Mouse (Mus musculus): ENCODE measurements around the gene Glt28d2. TPM values are rescaled to one million over a fixed set of nuclear protein-coding genes. Genes with fewer than 3 reads are reported as not detected.
A peak's percentile ranks its signal among the peaks of the same experiment; 100 is the strongest.

The Glt28d2 gene
- polyA plus RNA-seq, 1 experiment from 2014 or later, result 0.31 TPM

DNA sequence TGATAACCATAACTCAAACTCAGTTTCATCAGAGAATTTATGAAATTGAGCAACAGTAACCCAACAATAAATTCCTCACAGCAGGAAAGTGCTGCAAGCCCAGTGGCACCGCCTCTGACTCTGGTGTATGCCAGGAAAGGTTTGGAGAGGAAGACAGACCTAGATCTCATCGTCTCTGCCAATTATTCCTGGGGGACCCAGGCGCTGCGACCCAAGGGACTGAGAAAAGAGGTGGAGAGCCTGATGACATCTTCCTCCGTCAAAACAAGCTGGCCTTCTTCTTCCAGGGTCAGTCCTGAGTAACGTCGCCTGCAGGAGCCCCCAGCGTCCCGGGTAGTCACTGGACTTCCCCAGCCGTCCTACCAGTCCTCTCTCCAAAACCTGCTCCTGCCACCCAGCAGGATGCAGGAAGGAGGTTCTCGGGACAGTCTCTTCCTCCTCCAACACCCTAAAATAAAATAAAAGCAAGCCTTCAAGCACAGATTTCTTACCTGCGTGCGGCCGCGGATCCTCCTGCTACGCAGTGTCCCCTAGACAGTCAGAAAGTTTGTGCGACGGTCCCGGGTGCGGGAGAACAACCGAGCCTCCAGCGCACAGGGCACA is 579 bp downstream of the Glt28d2 start:
- ATAC-seq, result 0 out of 2 replicates have a peak, but pooled peaks have one; percentile 11
- WGBS, result 5% methylated on average over 22 of the region's 22 CpGs
- Histone ChIP-seq H3K9ac (ENCODE audit: low read depth, low read length) (peak overlapping the region; percentile 56), H3K4me3 (ENCODE audit: low read depth, low read length) (peak overlapping the region; percentile 59), H3K4me2 (ENCODE audit: low read length) (peak overlapping the region; percentile 99), H3K36me3 (ENCODE audit: control insufficient read depth, insufficient read depth, low read length) (no peaks in the 10 kb centered on the region), H3K27ac (ENCODE audit: low read length) (no peak overlapping the region), H3K4me1 (ENCODE audit: control insufficient read depth, insufficient read depth, low read length) (peaks cover 14% of the 10 kb centered on the region), H3K9me3 (replicated peaks; ENCODE audit: control insufficient read depth, low read length, poor library complexity, severe bottlenecking) (no peaks in the 10 kb centered on the region), H3K27me3 (ENCODE audit: control insufficient read depth, insufficient read depth, low read depth, low read length) (peaks cover 29% of the 10 kb centered on the region)

DNA sequence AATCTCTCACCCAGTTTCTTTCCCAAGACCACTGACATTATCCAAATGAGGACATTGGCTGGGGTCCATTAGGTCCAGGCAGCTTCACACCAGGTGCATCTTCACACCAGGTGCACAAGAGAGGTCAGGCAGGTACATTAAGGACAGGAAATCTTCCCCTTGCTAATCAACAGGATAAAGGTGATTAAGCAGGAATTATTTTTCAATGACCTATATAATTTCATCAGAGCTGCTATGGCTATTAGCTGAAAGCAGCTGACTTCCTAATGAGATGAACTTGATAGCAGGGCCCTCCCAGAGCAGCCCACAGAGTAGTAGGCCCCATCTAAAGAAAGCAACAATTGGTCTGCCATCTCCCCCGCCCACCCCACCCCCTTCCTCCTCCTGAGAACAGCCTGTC is 1.4 kb downstream of the Glt28d2 start:
- Histone ChIP-seq H3K27me3 (ENCODE audit: control insufficient read depth, insufficient read depth, low read depth, low read length) (peaks cover 29% of the 10 kb centered on the region), H3K9me3 (replicated peaks; ENCODE audit: control insufficient read depth, low read length, poor library complexity, severe bottlenecking) (no peaks in the 10 kb centered on the region), H3K27ac (ENCODE audit: low read length) (no peak overlapping the region), H3K9ac (ENCODE audit: low read depth, low read length) (no peak overlapping the region), H3K4me3 (ENCODE audit: low read depth, low read length) (no peak overlapping the region), H3K36me3 (ENCODE audit: control insufficient read depth, insufficient read depth, low read length) (no peaks in the 10 kb centered on the region), H3K4me1 (ENCODE audit: control insufficient read depth, insufficient read depth, low read length) (peaks cover 14% of the 10 kb centered on the region), H3K4me2 (ENCODE audit: low read length) (no peak overlapping the region)
- no peak for ATAC-seq
- 50% methylated on average over 1 of the region's 1 CpGs for WGBS

DNA sequence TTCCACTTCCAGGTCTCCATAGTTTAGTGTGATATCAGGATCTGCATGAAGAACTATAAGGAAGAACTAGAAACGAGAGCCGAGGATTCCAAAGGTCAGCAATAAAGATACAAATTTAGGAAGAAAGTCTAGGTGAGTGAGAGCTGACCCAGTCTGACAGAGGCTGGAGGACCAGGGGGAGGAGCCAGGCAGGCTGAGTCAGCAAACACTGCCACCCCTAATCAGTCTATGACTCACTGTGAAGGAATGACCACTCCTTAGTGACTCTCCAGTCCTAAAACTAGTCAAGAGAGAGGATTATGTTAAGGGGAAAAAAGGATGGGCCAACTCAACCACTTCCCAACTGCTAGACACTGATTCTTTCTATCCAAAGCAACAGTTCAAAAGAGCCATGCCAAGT is 6.6 kb downstream of the Glt28d2 start:
- Histone ChIP-seq H3K27me3 (ENCODE audit: control insufficient read depth, insufficient read depth, low read depth, low read length) (peaks cover under 1% of the 10 kb centered on the region), H3K4me2 (ENCODE audit: low read length) (no peak overlapping the region), H3K9me3 (replicated peaks; ENCODE audit: control insufficient read depth, low read length, poor library complexity, severe bottlenecking) (no peaks in the 10 kb centered on the region), H3K4me1 (ENCODE audit: control insufficient read depth, insufficient read depth, low read length) (no peaks in the 10 kb centered on the region), H3K36me3 (ENCODE audit: control insufficient read depth, insufficient read depth, low read length) (no peaks in the 10 kb centered on the region), H3K9ac (ENCODE audit: low read depth, low read length) (no peak overlapping the region), H3K4me3 (ENCODE audit: low read depth, low read length) (no peak overlapping the region), H3K27ac (ENCODE audit: low read length) (no peak overlapping the region)
- no peak for ATAC-seq
- 91% methylated on average over 2 of the region's 2 CpGs for WGBS

DNA sequence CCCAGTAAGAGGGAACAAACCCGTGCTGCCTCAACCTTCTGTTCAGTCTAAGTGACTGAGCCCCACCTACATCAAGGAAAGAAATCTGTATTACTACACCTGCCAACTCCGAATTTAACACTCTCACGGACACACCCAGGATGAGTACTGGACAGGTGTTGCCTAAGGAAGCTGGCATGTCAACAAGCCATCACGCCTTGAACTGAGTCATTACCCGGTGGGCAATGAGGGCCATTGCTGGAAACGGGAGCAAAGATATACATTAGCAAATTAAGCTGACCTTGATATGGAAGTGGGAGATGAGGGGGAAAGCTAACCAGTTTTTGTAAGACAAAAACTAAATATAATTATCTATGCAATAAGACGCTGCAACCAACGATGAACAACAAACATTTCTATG is 7.2 kb downstream of the Glt28d2 start:
- H3K4me2 ChIP-seq (ENCODE audit: low read length), result no peak overlapping the region
- no peak overlapping the region for H3K4me3 ChIP-seq (ENCODE audit: low read depth, low read length)
- H3K27ac ChIP-seq (ENCODE audit: low read length), result no peak overlapping the region
- H3K4me1 ChIP-seq (ENCODE audit: control insufficient read depth, insufficient read depth, low read length), result no peaks in the 10 kb centered on the region
- H3K36me3 ChIP-seq (ENCODE audit: control insufficient read depth, insufficient read depth, low read length), result no peaks in the 10 kb centered on the region
- H3K27me3 ChIP-seq (ENCODE audit: control insufficient read depth, insufficient read depth, low read depth, low read length), result no peaks in the 10 kb centered on the region; the same call in 1 of the 2 replicates
- no peaks in the 10 kb centered on the region for H3K9me3 ChIP-seq (replicated peaks; ENCODE audit: control insufficient read depth, low read length, poor library complexity, severe bottlenecking)
- no peak for ATAC-seq
- no peak overlapping the region for H3K9ac ChIP-seq (ENCODE audit: low read depth, low read length)
- WGBS, result 93% methylated on average over 8 of the region's 8 CpGs

DNA sequence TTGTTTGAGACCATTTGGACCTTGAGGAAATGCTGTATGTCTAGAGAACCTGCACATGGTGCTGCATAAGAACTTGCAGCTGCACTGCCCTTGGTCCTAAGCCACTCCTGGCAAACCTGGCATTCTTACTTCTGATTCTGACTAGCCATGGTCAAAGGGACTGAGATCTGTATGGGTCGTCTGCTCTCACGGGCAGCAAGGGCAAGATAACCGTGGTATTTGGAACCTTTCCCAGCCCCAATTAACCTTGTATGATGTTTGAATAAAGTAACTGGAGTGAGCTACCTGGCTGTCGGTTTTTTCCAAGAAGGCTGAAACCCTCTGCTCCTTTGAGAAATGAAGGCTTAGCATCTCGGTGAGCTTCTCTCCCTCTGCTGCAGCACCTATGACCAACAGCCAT is 8.4 kb downstream of the Glt28d2 start:
- Histone ChIP-seq H3K27me3 (ENCODE audit: control insufficient read depth, insufficient read depth, low read depth, low read length) (no peaks in the 10 kb centered on the region), H3K4me3 (ENCODE audit: low read depth, low read length) (no peak overlapping the region), H3K27ac (ENCODE audit: low read length) (no peak overlapping the region), H3K4me1 (ENCODE audit: control insufficient read depth, insufficient read depth, low read length) (no peaks in the 10 kb centered on the region), H3K4me2 (ENCODE audit: low read length) (no peak overlapping the region), H3K9me3 (replicated peaks; ENCODE audit: control insufficient read depth, low read length, poor library complexity, severe bottlenecking) (no peaks in the 10 kb centered on the region), H3K36me3 (ENCODE audit: control insufficient read depth, insufficient read depth, low read length) (no peaks in the 10 kb centered on the region), H3K9ac (ENCODE audit: low read depth, low read length) (no peak overlapping the region)
- no peak for ATAC-seq
- 88% methylated on average over 5 of the region's 5 CpGs for WGBS

DNA sequence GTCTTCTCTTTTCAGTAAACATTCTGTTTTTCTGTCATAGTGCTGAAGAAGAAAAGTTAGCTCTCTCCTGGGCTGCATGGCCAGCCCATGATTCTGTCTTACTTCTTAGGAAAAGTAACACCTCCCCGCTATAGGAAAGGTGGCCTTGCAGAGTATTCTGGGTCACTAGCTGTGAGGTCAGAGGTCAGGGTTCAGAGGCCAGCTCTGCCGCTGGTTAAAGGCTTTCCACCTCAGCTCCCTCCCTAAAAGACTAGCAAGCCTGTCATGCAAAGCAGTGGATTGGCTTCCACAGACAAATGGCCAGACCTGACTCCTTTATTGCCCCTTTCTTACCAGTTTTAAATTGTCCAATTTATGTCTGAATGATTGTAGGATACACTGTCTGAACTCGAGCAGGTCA is 23.3 kb downstream of the Glt28d2 start:
- WGBS, result 18% methylated on average over 3 of the region's 3 CpGs
- Histone ChIP-seq H3K9ac (ENCODE audit: low read depth, low read length) (no peak overlapping the region), H3K36me3 (ENCODE audit: control insufficient read depth, insufficient read depth, low read length) (no peaks in the 10 kb centered on the region), H3K27ac (ENCODE audit: low read length) (no peak overlapping the region), H3K9me3 (replicated peaks; ENCODE audit: control insufficient read depth, low read length, poor library complexity, severe bottlenecking) (no peaks in the 10 kb centered on the region), H3K4me2 (ENCODE audit: low read length) (no peak overlapping the region), H3K4me1 (ENCODE audit: control insufficient read depth, insufficient read depth, low read length) (no peaks in the 10 kb centered on the region), H3K27me3 (ENCODE audit: control insufficient read depth, insufficient read depth, low read depth, low read length) (no peaks in the 10 kb centered on the region), H3K4me3 (ENCODE audit: low read depth, low read length) (no peak overlapping the region)
- ATAC-seq, result no peak

DNA sequence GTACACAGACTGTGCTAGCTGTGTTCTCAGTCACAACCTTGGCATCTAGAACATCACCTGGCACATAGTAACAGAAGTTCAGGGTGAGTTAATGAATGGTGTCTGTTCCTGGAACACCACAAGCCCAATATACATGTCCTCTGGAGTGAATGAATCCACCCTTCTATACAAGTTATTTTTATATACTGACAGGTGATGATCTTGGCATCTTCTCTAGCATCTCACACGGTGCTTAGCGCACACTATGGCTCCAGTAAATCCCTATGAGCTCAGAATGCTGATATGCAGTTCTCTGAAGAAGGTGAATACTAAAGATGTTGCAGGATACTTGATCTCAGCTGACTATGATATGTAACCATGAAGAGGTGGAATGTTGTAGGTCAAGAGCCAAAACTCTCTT is 24.4 kb downstream of the Glt28d2 start:
- no peak overlapping the region for H3K4me2 ChIP-seq (ENCODE audit: low read length)
- H3K4me1 ChIP-seq (ENCODE audit: control insufficient read depth, insufficient read depth, low read length), result no peaks in the 10 kb centered on the region
- ATAC-seq, result no peak
- H3K36me3 ChIP-seq (ENCODE audit: control insufficient read depth, insufficient read depth, low read length), result no peaks in the 10 kb centered on the region
- H3K27me3 ChIP-seq (ENCODE audit: control insufficient read depth, insufficient read depth, low read depth, low read length), result no peaks in the 10 kb centered on the region
- 87% methylated on average over 2 of the region's 2 CpGs for WGBS
- H3K9ac ChIP-seq (ENCODE audit: low read depth, low read length), result no peak overlapping the region
- no peaks in the 10 kb centered on the region for H3K9me3 ChIP-seq (replicated peaks; ENCODE audit: control insufficient read depth, low read length, poor library complexity, severe bottlenecking)
- H3K27ac ChIP-seq (ENCODE audit: low read length), result no peak overlapping the region
- H3K4me3 ChIP-seq (ENCODE audit: low read depth, low read length), result no peak overlapping the region

DNA sequence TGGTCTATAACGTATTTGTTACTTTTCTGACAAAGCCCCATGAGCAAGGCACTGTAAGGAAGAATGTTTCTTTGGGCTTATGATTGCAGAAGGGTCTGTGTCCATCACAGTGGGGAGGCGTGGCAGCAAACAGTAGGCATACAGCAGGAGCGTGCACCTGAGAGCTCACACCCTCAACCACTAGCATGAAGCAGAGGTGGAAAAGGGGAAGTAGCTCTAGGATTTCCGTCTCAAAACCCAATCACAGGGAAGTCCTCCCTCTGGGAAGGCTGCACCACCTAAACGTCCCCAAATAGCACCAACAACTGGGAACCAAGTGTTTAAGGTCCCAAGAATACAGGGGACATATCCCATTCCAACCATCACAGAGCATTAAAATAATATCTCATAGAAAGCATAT is 26.3 kb downstream of the Glt28d2 start:
- no peak overlapping the region for H3K4me2 ChIP-seq (ENCODE audit: low read length)
- no peaks in the 10 kb centered on the region for H3K27me3 ChIP-seq (ENCODE audit: control insufficient read depth, insufficient read depth, low read depth, low read length)
- WGBS, result 89% methylated on average over 5 of the region's 5 CpGs
- ATAC-seq, result no peak
- H3K4me3 ChIP-seq (ENCODE audit: low read depth, low read length), result no peak overlapping the region
- no peaks in the 10 kb centered on the region for H3K9me3 ChIP-seq (replicated peaks; ENCODE audit: control insufficient read depth, low read length, poor library complexity, severe bottlenecking)
- H3K27ac ChIP-seq (ENCODE audit: low read length), result no peak overlapping the region
- H3K9ac ChIP-seq (ENCODE audit: low read depth, low read length), result no peak overlapping the region
- H3K36me3 ChIP-seq (ENCODE audit: control insufficient read depth, insufficient read depth, low read length), result no peaks in the 10 kb centered on the region
- no peaks in the 10 kb centered on the region for H3K4me1 ChIP-seq (ENCODE audit: control insufficient read depth, insufficient read depth, low read length)

DNA sequence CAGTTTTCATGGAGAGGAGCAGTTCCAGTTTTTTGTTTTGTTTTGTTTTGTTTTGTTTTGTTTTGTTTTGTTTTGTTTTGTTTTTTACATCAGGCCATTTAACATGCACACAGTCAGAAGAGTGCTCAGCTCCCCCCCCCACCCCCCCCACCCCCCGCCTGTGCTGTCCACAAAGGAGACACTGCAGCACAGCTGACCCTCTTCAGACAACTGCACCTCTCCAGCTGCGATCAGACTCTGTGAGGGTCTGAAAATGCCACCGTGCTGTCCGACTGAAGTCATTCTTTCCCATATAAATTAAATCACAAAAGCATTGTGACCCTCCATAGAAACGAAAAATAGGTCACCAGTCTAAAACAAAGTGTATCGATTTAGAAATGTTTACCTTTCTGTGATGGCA is 28.0 kb downstream of the Glt28d2 start:
- no peak for ATAC-seq
- Histone ChIP-seq H3K9ac (ENCODE audit: low read depth, low read length) (no peak overlapping the region), H3K27me3 (ENCODE audit: control insufficient read depth, insufficient read depth, low read depth, low read length) (no peaks in the 10 kb centered on the region), H3K4me2 (ENCODE audit: low read length) (no peak overlapping the region), H3K9me3 (replicated peaks; ENCODE audit: control insufficient read depth, low read length, poor library complexity, severe bottlenecking) (no peaks in the 10 kb centered on the region), H3K27ac (ENCODE audit: low read length) (no peak overlapping the region), H3K36me3 (ENCODE audit: control insufficient read depth, insufficient read depth, low read length) (no peaks in the 10 kb centered on the region), H3K4me1 (ENCODE audit: control insufficient read depth, insufficient read depth, low read length) (no peaks in the 10 kb centered on the region; the same call in 1 of the 2 replicates), H3K4me3 (ENCODE audit: low read depth, low read length) (no peak overlapping the region)
- 51% methylated on average over 6 of the region's 6 CpGs for WGBS

Measured in midbrain, embryonic 16.5 days (tissue).